ENCODE assay signal across 17 mouse cellular contexts in genomic region chr4:56611751-56612150, GRCm38 (mm10).
DNase-seq lines count a peak whose midpoint lies in the region; ATAC-seq and TF ChIP-seq lines count a peak whose summit lies in the region.
"Had no signal": no experiment of that assay in that cellular context is flagged by ENCODE, and none has a peak within 500 bp of the region (broad histone marks: within the 10 kb centered on the region; RNA-seq: fewer than 3 reads in every experiment).

No protein-coding gene starts in this region.

- no peak for ATAC-seq in embryonic facial prominence, embryonic 13.5 days (ENCODE audit: insufficient number of reproducible peaks, insufficient read depth, low FRiP score, low TSS enrichment, low read depth)
- no peak for ATAC-seq in limb, embryonic 14.5 days (ENCODE audit: low FRiP score, low read depth)
- ATAC-seq: forebrain, embryonic 15.5 days; intestine, embryonic 15.5 days had no signal

- DNase-seq in embryonic facial prominence, embryonic 10.5 days (ENCODE audit: low spot score): no peak
- peak; percentile 9 for DNase-seq in left cerebral cortex, postnatal 4 days
- DNase-seq in left cerebral cortex, adult 18-20 months (ENCODE audit: low spot score in 2 of 2): no peak
- DNase-seq in Muller cell, postnatal 12 days (ENCODE audit: inconsistent ontology term): peak; percentile 27
- DNase-seq in limb, embryonic 14.5 days (ENCODE audit: low spot score): peak; percentile 58
- DNase-seq in neural tube, embryonic 10.5 days (ENCODE audit: extremely low spot score, low spot score): no peak
- no peak for DNase-seq in T-cell, adult 2 months (ENCODE audit: low spot score)
- DNase-seq: cerebellum, adult 11-12 months; midbrain, embryonic 14.5 days had no signal

- peak overlapping the region; percentile 28; the same call in 1 of the 2 replicates for H3K27ac ChIP-seq in embryonic facial prominence, embryonic 13.5 days
- no peak overlapping the region for H3K27ac ChIP-seq in embryonic facial prominence, embryonic 10.5 days (replicated peaks)
- no peak overlapping the region for H3K27ac ChIP-seq in limb, embryonic 14.5 days (replicated peaks; ENCODE audit: low read depth, low read length)
- H3K27ac ChIP-seq: forebrain, embryonic 15.5 days; heart, adult 2 months; hindbrain, embryonic 12.5 days; intestine, embryonic 15.5 days; limb, embryonic 12.5 days; lung, embryonic 15.5 days; neural tube, embryonic 12.5 days had no signal

- no peaks in the 10 kb centered on the region for H3K36me3 ChIP-seq in embryonic facial prominence, embryonic 13.5 days
- no peaks in the 10 kb centered on the region for H3K36me3 ChIP-seq in embryonic facial prominence, embryonic 10.5 days (replicated peaks)
- H3K36me3 ChIP-seq in limb, embryonic 14.5 days (ENCODE audit: control insufficient read depth, insufficient read depth, low read length): no peaks in the 10 kb centered on the region
- H3K36me3 ChIP-seq: forebrain, embryonic 15.5 days; hindbrain, embryonic 12.5 days; intestine, embryonic 15.5 days; limb, embryonic 12.5 days; lung, embryonic 15.5 days; neural tube, embryonic 12.5 days had no signal

- no peak for TF ChIP-seq POLR2A in limb, embryonic 14.5 days (IDR thresholded peaks at IDR 0.05; ENCODE audit: borderline replicate concordance, extremely low read depth, insufficient read depth, insufficient read length)

- H3K27me3 ChIP-seq in embryonic facial prominence, embryonic 13.5 days: no peaks in the 10 kb centered on the region
- no peaks in the 10 kb centered on the region for H3K27me3 ChIP-seq in embryonic facial prominence, embryonic 10.5 days (replicated peaks; ENCODE audit: low read depth, poor library complexity, severe bottlenecking)
- H3K27me3 ChIP-seq in limb, embryonic 14.5 days (ENCODE audit: control insufficient read depth, insufficient read depth, low read length): no peaks in the 10 kb centered on the region
- H3K27me3 ChIP-seq: forebrain, embryonic 15.5 days; hindbrain, embryonic 12.5 days; intestine, embryonic 15.5 days; limb, embryonic 12.5 days; lung, embryonic 15.5 days; neural tube, embryonic 12.5 days had no signal

- peaks cover 14% of the 10 kb centered on the region for H3K4me1 ChIP-seq in embryonic facial prominence, embryonic 13.5 days
- H3K4me1 ChIP-seq in embryonic facial prominence, embryonic 10.5 days: no peaks in the 10 kb centered on the region
- peaks cover 4% of the 10 kb centered on the region; the same call in 1 of the 2 replicates for H3K4me1 ChIP-seq in limb, embryonic 14.5 days (ENCODE audit: control insufficient read depth, insufficient read depth, low read length)
- H3K4me1 ChIP-seq: forebrain, embryonic 15.5 days; hindbrain, embryonic 12.5 days; intestine, embryonic 15.5 days; limb, embryonic 12.5 days; lung, embryonic 15.5 days; neural tube, embryonic 12.5 days had no signal

- no peak overlapping the region for H3K4me2 ChIP-seq in embryonic facial prominence, embryonic 13.5 days
- no peak overlapping the region for H3K4me2 ChIP-seq in limb, embryonic 14.5 days (replicated peaks; ENCODE audit: low read depth, low read length, severe bottlenecking)
- H3K4me2 ChIP-seq: forebrain, embryonic 15.5 days; hindbrain, embryonic 12.5 days; intestine, embryonic 15.5 days; limb, embryonic 12.5 days; lung, embryonic 15.5 days; neural tube, embryonic 12.5 days had no signal

- H3K9me3 ChIP-seq in embryonic facial prominence, embryonic 13.5 days: no peaks in the 10 kb centered on the region
- H3K9me3 ChIP-seq in embryonic facial prominence, embryonic 10.5 days: no peaks in the 10 kb centered on the region
- no peaks in the 10 kb centered on the region for H3K9me3 ChIP-seq in limb, embryonic 14.5 days (ENCODE audit: control insufficient read depth, low read length)
- H3K9me3 ChIP-seq: forebrain, embryonic 15.5 days; hindbrain, embryonic 12.5 days; intestine, embryonic 15.5 days; limb, embryonic 12.5 days; lung, embryonic 15.5 days; neural tube, embryonic 12.5 days had no signal

- no peak overlapping the region for H3K4me3 ChIP-seq in embryonic facial prominence, embryonic 13.5 days
- H3K4me3 ChIP-seq in embryonic facial prominence, embryonic 10.5 days: no peak overlapping the region
- H3K4me3 ChIP-seq in limb, embryonic 14.5 days (replicated peaks; ENCODE audit: low read length): no peak overlapping the region
- H3K4me3 ChIP-seq: forebrain, embryonic 15.5 days; heart, adult 2 months; hindbrain, embryonic 12.5 days; intestine, embryonic 15.5 days; limb, embryonic 12.5 days; lung, embryonic 15.5 days; neural tube, embryonic 12.5 days had no signal

- WGBS in embryonic facial prominence, embryonic 13.5 days: 25% methylated on average over 4 of the region's 4 CpGs
- WGBS in embryonic facial prominence, embryonic 10.5 days: 45% methylated on average over 4 of the region's 4 CpGs
- WGBS in limb, embryonic 14.5 days: 31% methylated on average over 4 of the region's 4 CpGs

- intact Hi-C loops in left cerebral cortex, postnatal 4 days (cut with DNase I): no loop called here

- H3K9ac ChIP-seq in embryonic facial prominence, embryonic 13.5 days: no peak overlapping the region
- H3K9ac ChIP-seq in limb, embryonic 14.5 days (ENCODE audit: low read depth, low read length, severe bottlenecking): no peak overlapping the region
- H3K9ac ChIP-seq: forebrain, embryonic 15.5 days; hindbrain, embryonic 12.5 days; intestine, embryonic 15.5 days; limb, embryonic 12.5 days; lung, embryonic 15.5 days; neural tube, embryonic 12.5 days had no signal

Comparison
In these comparisons a context has a peak if more than half of its experiments do, and no peak if none do; other contexts are left out.
1. DNase-seq: peak in left cerebral cortex, postnatal 4 days (single experiment), Muller cell, postnatal 12 days (single experiment) and limb, embryonic 14.5 days (single experiment); none in embryonic facial prominence, embryonic 10.5 days (single experiment), left cerebral cortex, adult 18-20 months (0 of 2), neural tube, embryonic 10.5 days (single experiment) and T-cell, adult 2 months (single experiment).